Mouse (Mus musculus) thymus, adult 2 months (tissue): ENCODE data around the gene Pax1. TPM values are rescaled to one million over a fixed set of nuclear protein-coding genes. Genes with fewer than 3 reads are reported as not detected.

Experiments used
- DNase-seq: peaks from one replicate; pipeline ENCODE4 v3.0.0; 2021
- H3K27ac ChIP-seq: fragments of 200-500 bp; 2 replicates; pipeline ENCODE4 v1.5.1; 2012; ENCODE audit warnings: low read length, control low read depth; ENCODE audit not compliant: control insufficient read depth, insufficient read depth
- H3K27me3 ChIP-seq: fragments of 200-500 bp; 2 replicates; pipeline ENCODE4 v1.6.1; 2012; ENCODE audit warnings: mild to moderate bottlenecking, low read length, moderate library complexity, mixed read lengths; ENCODE audit not compliant: control insufficient read depth, insufficient read depth
- H3K36me3 ChIP-seq: fragments of 200-500 bp; 2 replicates; pipeline ENCODE4 v1.6.1; 2012; ENCODE audit warnings: mild to moderate bottlenecking, low read length, moderate library complexity; ENCODE audit not compliant: control insufficient read depth, insufficient read depth
- H3K4me1 ChIP-seq: fragments of 200-500 bp; replicated peaks from 2 replicates; pipeline ENCODE4 v1.6.1; 2012; ENCODE audit warnings: low read length; ENCODE audit not compliant: control insufficient read depth, insufficient read depth
- H3K4me3 ChIP-seq: fragments of 200-500 bp; 2 replicates; pipeline ENCODE4 v1.5.1; 2012; ENCODE audit warnings: mild to moderate bottlenecking, low read length, control low read depth, moderate library complexity; ENCODE audit not compliant: control insufficient read depth, insufficient read depth
- CTCF ChIP-seq: fragments of 200-500 bp; IDR thresholded peaks from 2 replicates; pipeline ENCODE4 v1.5.1; 2012; ENCODE audit warnings: mild to moderate bottlenecking, control low read depth, low read length, moderate library complexity, borderline replicate concordance; ENCODE audit not compliant: control insufficient read depth, poor library complexity, insufficient read depth; ENCODE audit errors: extremely low read depth
- POLR2A ChIP-seq: fragments of 200-500 bp; IDR thresholded peaks from 2 replicates; pipeline ENCODE4 v1.6.1; 2012; ENCODE audit warnings: mild to moderate bottlenecking, low read length, control low read depth, moderate library complexity; ENCODE audit not compliant: control insufficient read depth, poor library complexity, insufficient read depth; ENCODE audit errors: extremely low read depth
- WGBS: fragments of 180-500 bp; shearing (Covaris S2); methylation state at CpG from one replicate; pipeline ENCODE4 v1.1.7; 2018; 5-methylcytosine and 5-hydroxymethylcytosine counted together
- polyA plus RNA-seq: library from polyadenylated mRNA; depleted of rRNA; stranded (reverse); fragments of >200 nt; gene quantifications from 2 replicates; pipeline ENCODE4 v1.2.3, GENCODE M21; 2012; rRNA removed

The Pax1 gene
- polyA plus RNA-seq, 1 experiment, result 92.3 TPM

DNA sequence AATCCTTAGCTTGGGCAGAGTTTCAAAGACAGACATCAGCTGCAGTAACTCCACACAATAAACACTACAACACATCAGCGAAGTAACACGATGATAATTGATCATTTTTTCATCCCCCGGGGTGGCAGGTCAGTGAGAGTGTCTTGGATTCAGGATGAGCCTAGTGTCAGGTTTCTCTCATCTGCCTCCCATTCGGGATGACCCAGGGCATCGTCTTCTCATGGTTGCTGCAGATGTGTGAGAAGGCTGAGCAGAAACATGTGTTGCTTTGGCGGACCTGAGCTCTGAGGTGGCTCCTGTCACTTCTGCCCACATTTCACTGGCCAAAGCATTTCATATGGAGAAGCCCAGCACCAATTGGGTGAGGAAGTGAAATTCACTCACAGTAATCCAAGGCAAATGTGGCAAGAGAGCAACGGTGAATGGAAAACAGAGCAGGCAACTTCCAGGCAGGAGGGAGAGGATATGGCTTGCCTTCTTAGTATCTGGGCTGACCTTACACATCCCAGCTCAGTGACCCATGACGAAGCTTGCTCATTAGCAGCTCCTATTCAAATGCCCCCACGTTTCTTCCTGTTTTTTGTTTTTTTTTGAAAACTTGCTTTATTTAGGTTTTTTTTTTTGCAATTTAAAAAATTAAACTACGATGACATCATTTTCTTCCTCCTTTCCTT lies 63.0 kb downstream of the Pax1 start:
- no peak for DNase-seq
- H3K36me3 ChIP-seq, result no peaks in the 10 kb centered on the region
- TF ChIP-seq POLR2A (no peak), CTCF (no peak)
- H3K4me3 ChIP-seq, result no peak overlapping the region
- WGBS, result 81% methylated on average over 10 of the region's 10 CpGs
- H3K4me1 ChIP-seq, result no peaks in the 10 kb centered on the region
- no peaks in the 10 kb centered on the region for H3K27me3 ChIP-seq
- H3K27ac ChIP-seq, result no peak overlapping the region

DNA sequence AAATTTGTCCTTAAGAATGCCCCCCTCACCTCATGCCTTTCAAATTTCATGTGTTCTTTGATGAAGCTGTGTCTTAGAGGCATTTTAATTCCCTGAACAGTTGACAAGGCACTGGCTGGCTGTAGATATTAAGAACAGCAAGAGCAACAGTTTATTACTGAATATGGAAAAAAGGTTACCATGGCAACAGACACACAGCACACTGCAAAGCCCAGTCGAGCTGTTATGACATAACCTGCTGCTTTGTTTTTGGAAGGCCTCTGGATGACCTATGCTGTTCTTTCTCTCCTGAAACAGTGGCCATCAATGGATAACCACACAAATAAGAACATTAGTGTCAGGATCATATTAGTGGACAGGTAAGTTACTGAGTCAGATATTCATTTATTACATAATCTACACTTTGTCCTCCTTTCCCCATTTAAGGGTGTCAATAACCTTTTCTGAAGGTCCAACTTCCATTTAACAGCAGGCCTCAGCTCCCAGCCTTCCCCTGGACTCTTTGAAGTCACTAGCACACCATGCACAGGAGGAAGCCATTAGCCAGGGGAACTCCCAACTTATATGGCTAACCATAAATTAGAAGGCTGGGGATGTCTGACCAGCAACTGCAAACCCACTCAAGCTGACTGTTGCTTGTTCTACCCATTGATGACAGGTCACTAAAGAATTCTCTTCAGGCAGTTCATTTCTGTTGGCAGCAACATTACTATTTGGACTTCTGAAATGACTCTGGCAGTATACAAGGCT lies 68.1 kb downstream of the Pax1 start:
- WGBS, result 14% methylated on average over 1 of the region's 1 CpGs
- no peak for TF ChIP-seq CTCF
- no peak for TF ChIP-seq POLR2A
- Histone ChIP-seq H3K4me3 (no peak overlapping the region), H3K36me3 (no peaks in the 10 kb centered on the region), H3K27ac (no peak overlapping the region), H3K4me1 (no peaks in the 10 kb centered on the region), H3K27me3 (no peaks in the 10 kb centered on the region)
- no peak for DNase-seq

DNA sequence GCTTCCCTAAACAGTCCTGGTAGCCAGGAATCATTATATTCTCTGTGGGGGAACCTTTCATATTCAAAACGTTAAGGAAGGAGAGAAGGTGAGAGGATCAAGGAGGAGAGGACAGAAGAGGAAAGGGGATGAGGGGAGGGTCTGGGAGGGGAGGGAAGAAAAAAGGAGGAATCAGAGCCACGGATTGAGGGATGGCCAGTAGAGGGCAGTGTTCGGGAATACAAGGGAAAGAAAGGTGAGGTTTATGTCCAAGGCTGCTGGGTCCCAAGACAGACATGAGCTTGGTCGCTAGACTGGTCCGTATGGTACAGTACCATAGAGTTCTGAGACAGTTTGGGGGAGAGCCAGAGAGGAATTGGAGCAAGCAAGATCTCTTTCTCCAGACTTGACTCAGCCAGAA lies 71.4 kb downstream of the Pax1 start:
- Histone ChIP-seq H3K27me3 (no peaks in the 10 kb centered on the region), H3K27ac (no peak overlapping the region), H3K36me3 (no peaks in the 10 kb centered on the region), H3K4me1 (no peaks in the 10 kb centered on the region), H3K4me3 (no peak overlapping the region)
- no peak for DNase-seq
- TF ChIP-seq POLR2A (no peak), CTCF (no peak)
- 31% methylated on average over 5 of the region's 5 CpGs for WGBS

Other genes with a start within 250 kb of the Pax1 start
- 0.11 TPM in 1 of 2 replicates, not detected in the other for gene Nkx2-2, start 167.7 kb upstream of the Pax1 start, polyA plus RNA-seq